Mouse (Mus musculus): ENCODE measurements around the gene Epb41l4b. TPM values are rescaled to one million over a fixed set of nuclear protein-coding genes. Genes with fewer than 3 reads are reported as not detected.

The Epb41l4b gene
- total and polyA plus RNA-seq, 2 experiments from 2014 or later = 4.2 to 14.7 TPM

GRCm38 (mm10) chr4:56946641-56947640 lies 196.3 kb downstream of the Epb41l4b start, which contains the start of gene Tmem245:
Tmem245 (minus strand) TSS chr4:56947437.
- H3K9ac ChIP-seq (replicated peaks; ENCODE audit: low read length) = peak within 1 kb of the TSS; percentile 72
- H3K4me3 ChIP-seq (ENCODE audit: low read length) = peak within 1 kb of the TSS; percentile 70
- WGBS = 1% methylated on average over 102 of the region's 107 CpGs
- TF ChIP-seq CTCF (IDR thresholded peaks at IDR 0.05; ENCODE audit: low read depth) = no peak
- H3K4me2 ChIP-seq (ENCODE audit: low read depth, low read length) = peak within 1 kb of the TSS; percentile 94
- H3K27ac ChIP-seq = peak within 1 kb of the TSS; percentile 91
- no peaks in the 10 kb centered on the region for H3K9me3 ChIP-seq (ENCODE audit: low read length)
- DNase-seq (ENCODE audit: low spot score) = peak; percentile 98
- ATAC-seq = peak; percentile 97
- H3K36me3 ChIP-seq (ENCODE audit: insufficient read depth, low read length) = no peaks in the 10 kb centered on the region
- peaks cover 12% of the 10 kb centered on the region for H3K4me1 ChIP-seq (ENCODE audit: insufficient read depth, low read length)
- H3K27me3 ChIP-seq (ENCODE audit: insufficient read depth, low read length) = no peaks in the 10 kb centered on the region

DNA sequence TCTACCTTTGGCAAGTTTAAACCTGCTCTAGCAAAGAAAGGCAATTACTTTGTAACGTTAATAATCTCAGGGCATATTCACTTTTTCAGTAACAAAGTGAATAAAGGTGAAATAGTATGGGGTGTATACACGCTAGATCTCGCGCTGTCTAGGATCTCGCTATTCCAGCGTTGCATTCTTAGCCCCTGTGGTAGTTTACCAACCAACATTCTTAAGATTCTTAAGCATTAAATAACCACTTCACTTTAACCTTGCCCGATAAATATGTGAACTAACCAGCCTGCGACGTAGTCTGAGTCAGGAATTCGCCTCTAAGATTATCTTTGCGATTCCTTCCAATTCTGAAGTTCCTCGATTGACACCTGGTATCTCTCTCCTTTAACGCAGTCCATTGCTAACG lies 197.1 kb downstream of the Epb41l4b start:
- Histone ChIP-seq H3K4me3 (ENCODE audit: low read length) (peak overlapping the region; percentile 70), H3K36me3 (ENCODE audit: insufficient read depth, low read length) (no peaks in the 10 kb centered on the region), H3K27ac (peak overlapping the region; percentile 91; the same call in 1 of the 2 replicates), H3K4me2 (ENCODE audit: low read depth, low read length) (peak overlapping the region; percentile 94), H3K9me3 (ENCODE audit: low read length) (no peaks in the 10 kb centered on the region), H3K9ac (replicated peaks; ENCODE audit: low read length) (peak overlapping the region; percentile 72), H3K27me3 (ENCODE audit: insufficient read depth, low read length) (no peaks in the 10 kb centered on the region), H3K4me1 (ENCODE audit: insufficient read depth, low read length) (peaks cover 12% of the 10 kb centered on the region)
- ATAC-seq (no peak), DNase-seq (ENCODE audit: low spot score) (no peak)
- no peak for TF ChIP-seq CTCF (IDR thresholded peaks at IDR 0.05; ENCODE audit: low read depth)
- 1% methylated on average over 14 of the region's 14 CpGs for WGBS

GRCm38 (mm10) chr4:56944286-56944685 lies 199.0 kb downstream of the Epb41l4b start:
- Histone ChIP-seq H3K4me2 (ENCODE audit: low read depth, low read length) (0 out of 2 replicates have a peak overlapping the region, but pooled peaks have one; percentile 0), H3K4me1 (ENCODE audit: insufficient read depth, low read length) (peaks cover 12% of the 10 kb centered on the region), H3K36me3 (ENCODE audit: insufficient read depth, low read length) (no peaks in the 10 kb centered on the region), H3K27ac (no peak overlapping the region), H3K27me3 (ENCODE audit: insufficient read depth, low read length) (no peaks in the 10 kb centered on the region), H3K9me3 (ENCODE audit: low read length) (no peaks in the 10 kb centered on the region), H3K9ac (replicated peaks; ENCODE audit: low read length) (no peak overlapping the region), H3K4me3 (ENCODE audit: low read length) (no peak overlapping the region)
- no peak for DNase-seq (ENCODE audit: low spot score)
- no peak for ATAC-seq
- TF ChIP-seq CTCF (IDR thresholded peaks at IDR 0.05; ENCODE audit: low read depth) = 0 out of 2 replicates have a peak, but pooled peaks have one; percentile 7
- WGBS = 43% methylated on average over 4 of the region's 4 CpGs

DNA sequence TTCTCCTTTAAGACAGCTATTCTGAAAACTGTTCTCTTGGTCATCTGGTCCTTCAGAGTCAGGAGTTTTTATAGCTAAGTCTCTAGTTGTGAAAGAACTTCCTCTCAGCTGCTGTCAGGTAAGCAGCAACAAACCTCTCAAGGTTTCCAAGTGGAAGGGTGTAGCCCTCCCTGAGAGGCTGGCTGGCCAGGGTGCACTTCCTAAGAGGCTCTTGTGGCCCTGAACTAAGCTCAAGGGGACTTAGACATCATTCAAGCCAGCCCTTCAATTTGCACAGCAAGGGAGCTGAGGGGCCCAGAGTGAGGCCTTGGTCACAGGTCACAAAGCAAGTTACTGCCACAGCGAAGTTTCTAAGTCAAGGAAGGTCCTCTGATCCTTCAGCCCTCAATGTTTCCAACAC lies 200.0 kb downstream of the Epb41l4b start:
- DNase-seq (ENCODE audit: low spot score) (no peak), ATAC-seq (no peak)
- Histone ChIP-seq H3K27me3 (ENCODE audit: insufficient read depth, low read length) (no peaks in the 10 kb centered on the region), H3K36me3 (ENCODE audit: insufficient read depth, low read length) (no peaks in the 10 kb centered on the region), H3K4me3 (ENCODE audit: low read length) (no peak overlapping the region), H3K9me3 (ENCODE audit: low read length) (no peaks in the 10 kb centered on the region), H3K9ac (replicated peaks; ENCODE audit: low read length) (no peak overlapping the region), H3K27ac (no peak overlapping the region), H3K4me1 (ENCODE audit: insufficient read depth, low read length) (peaks cover 12% of the 10 kb centered on the region), H3K4me2 (ENCODE audit: low read depth, low read length) (no peak overlapping the region)
- WGBS = 38% methylated on average over 1 of the region's 1 CpGs
- no peak for TF ChIP-seq CTCF (IDR thresholded peaks at IDR 0.05; ENCODE audit: low read depth)

GRCm38 (mm10) chr4:56942567-56942966 lies 200.7 kb downstream of the Epb41l4b start:
- no peak overlapping the region for H3K9ac ChIP-seq (replicated peaks; ENCODE audit: low read length)
- H3K4me3 ChIP-seq (ENCODE audit: low read length) = no peak overlapping the region
- DNase-seq (ENCODE audit: low spot score) (no peak), ATAC-seq (no peak)
- no peaks in the 10 kb centered on the region for H3K27me3 ChIP-seq (ENCODE audit: insufficient read depth, low read length)
- no peaks in the 10 kb centered on the region for H3K36me3 ChIP-seq (ENCODE audit: insufficient read depth, low read length)
- 58% methylated on average over 1 of the region's 1 CpGs for WGBS
- no peak for TF ChIP-seq CTCF (IDR thresholded peaks at IDR 0.05; ENCODE audit: low read depth)
- H3K4me2 ChIP-seq (ENCODE audit: low read depth, low read length) = no peak overlapping the region
- H3K9me3 ChIP-seq (ENCODE audit: low read length) = no peaks in the 10 kb centered on the region
- H3K27ac ChIP-seq = no peak overlapping the region
- peaks cover 12% of the 10 kb centered on the region for H3K4me1 ChIP-seq (ENCODE audit: insufficient read depth, low read length)

Other genes with a start within 250 kb of the Epb41l4b start
- gene Tmem245, start 196.0 kb downstream of the Epb41l4b start, total RNA-seq (2014; rRNA removed) = 27.9 and 31.6 TPM in 2 replicates
- 11.4 and 12.3 TPM in 2 replicates for gene Tmem245, start 196.0 kb downstream of the Epb41l4b start, polyA plus RNA-seq (2015; fragmentation: Nextera tagmentation; extraction: Ambion mirVana)
- gene Frrs1l, start 153.0 kb downstream of the Epb41l4b start, total RNA-seq (2014; rRNA removed) = 38.1 and 38.3 TPM in 2 replicates
- gene Frrs1l, start 153.0 kb downstream of the Epb41l4b start, polyA plus RNA-seq (2015; fragmentation: Nextera tagmentation; extraction: Ambion mirVana) = 21.8 and 22.5 TPM in 2 replicates
- gene Ptpn3, start 158.4 kb upstream of the Epb41l4b start, total RNA-seq (2014; rRNA removed) = 3.2 and 10.1 TPM in 2 replicates
- gene Ptpn3, start 158.4 kb upstream of the Epb41l4b start, polyA plus RNA-seq (2015; fragmentation: Nextera tagmentation; extraction: Ambion mirVana) = 2.8 and 3.4 TPM in 2 replicates